Mouse (Mus musculus): ENCODE measurements around the gene Dnajb4.

Dnajb4 gene

GRCm38 (mm10) chr3:152208096-152208885 lies 1.8 kb downstream of the Dnajb4 start:
- no peak for DNase-seq (ENCODE audit: low spot score)

- no peak for DNase-seq (ENCODE audit: low spot score)
These were observed 2.9 kb downstream of the Dnajb4 start for GRCm38 (mm10) chr3:152207156-152207555.

- DNase-seq (ENCODE audit: low spot score) = no peak
These were observed 5.5 kb downstream of the Dnajb4 start for GRCm38 (mm10) chr3:152204577-152204976.

GRCm38 (mm10) chr3:152203996-152204395 lies 6.1 kb downstream of the Dnajb4 start:
- DNase-seq (ENCODE audit: low spot score) = no peak

- DNase-seq (ENCODE audit: low spot score) = no peak
These were observed 6.7 kb downstream of the Dnajb4 start for GRCm38 (mm10) chr3:152203411-152203810.

GRCm38 (mm10) chr3:152202942-152203341 lies 7.2 kb downstream of the Dnajb4 start:
- DNase-seq (ENCODE audit: low spot score) = no peak

GRCm38 (mm10) chr3:152201651-152202050 lies 8.5 kb downstream of the Dnajb4 start:
- no peak for DNase-seq (ENCODE audit: low spot score)

- DNase-seq (ENCODE audit: low spot score) = no peak
These were observed 8.9 kb downstream of the Dnajb4 start for GRCm38 (mm10) chr3:152201181-152201580.

- no peak for DNase-seq (ENCODE audit: low spot score)
These were observed 11.0 kb downstream of the Dnajb4 start for GRCm38 (mm10) chr3:152199125-152199524.

GRCm38 (mm10) chr3:152197246-152197645 lies 12.9 kb downstream of the Dnajb4 start:
- peak; percentile 48 for DNase-seq (ENCODE audit: low spot score)

GRCm38 (mm10) chr3:152193635-152194097 lies 16.4 kb downstream of the Dnajb4 start:
- DNase-seq (ENCODE audit: low spot score) = peak; percentile 78

- no peak for DNase-seq (ENCODE audit: low spot score)
These were observed 16.9 kb downstream of the Dnajb4 start for GRCm38 (mm10) chr3:152193177-152193576.

GRCm38 (mm10) chr3:152192238-152192931 lies 17.7 kb downstream of the Dnajb4 start:
- no peak for DNase-seq (ENCODE audit: low spot score)

- DNase-seq (ENCODE audit: low spot score) = peak; percentile 23
These were observed 18.3 kb downstream of the Dnajb4 start for GRCm38 (mm10) chr3:152191791-152192237.

- DNase-seq (ENCODE audit: low spot score) = no peak
These were observed 19.2 kb downstream of the Dnajb4 start for GRCm38 (mm10) chr3:152190679-152191477.

GRCm38 (mm10) chr3:152189306-152189705 lies 20.8 kb downstream of the Dnajb4 start:
- DNase-seq (ENCODE audit: low spot score) = no peak

GRCm38 (mm10) chr3:152186106-152186505 lies 24.0 kb downstream of the Dnajb4 start:
- DNase-seq (ENCODE audit: low spot score) = no peak

- no peak for DNase-seq (ENCODE audit: low spot score)
These were observed 26.6 kb downstream of the Dnajb4 start for GRCm38 (mm10) chr3:152183522-152183921.

- DNase-seq (ENCODE audit: low spot score) = no peak
These were observed 29.5 kb downstream of the Dnajb4 start for GRCm38 (mm10) chr3:152180624-152181023.

- no peak for DNase-seq (ENCODE audit: low spot score)
These were observed 30.8 kb downstream of the Dnajb4 start for GRCm38 (mm10) chr3:152179285-152179684.

GRCm38 (mm10) chr3:152178816-152179215 lies 31.3 kb downstream of the Dnajb4 start:
- no peak for DNase-seq (ENCODE audit: low spot score)

- no peak for DNase-seq (ENCODE audit: low spot score)
These were observed 37.7 kb downstream of the Dnajb4 start for GRCm38 (mm10) chr3:152172322-152172935.
